Mouse (Mus musculus): Measurements from ENCODE around the gene Fam169b.

- TF ChIP-seq CTCF (IDR thresholded peaks at IDR 0.05; ENCODE audit: low read depth) (no peak), EP300 (IDR thresholded peaks at IDR 0.05; ENCODE audit: low read depth) (no peak)
Observed at GRCm38 (mm10) chr7:68270551-68270950, 3.1 kb upstream of the Fam169b start.

Measured in heart, postnatal 0 days (tissue).